Mouse (Mus musculus): ENCODE results near the gene Hsp90ab1.

Hsp90ab1 gene

GRCm38 (mm10) chr17:45542705-45543104 is 30.4 kb downstream of the Hsp90ab1 start:
- no peak for DNase-seq (ENCODE audit: low spot score)

- DNase-seq (ENCODE audit: low spot score) = no peak
Observed at GRCm38 (mm10) chr17:45542129-45542528, 30.9 kb downstream of the Hsp90ab1 start.

GRCm38 (mm10) chr17:45539664-45540063 is 33.4 kb downstream of the Hsp90ab1 start:
- no peak for DNase-seq (ENCODE audit: low spot score)

GRCm38 (mm10) chr17:45538394-45538793 is 34.7 kb downstream of the Hsp90ab1 start:
- no peak for DNase-seq (ENCODE audit: low spot score)

GRCm38 (mm10) chr17:45536264-45536663 is 36.8 kb downstream of the Hsp90ab1 start:
- no peak for DNase-seq (ENCODE audit: low spot score)

GRCm38 (mm10) chr17:45532896-45533295 is 40.2 kb downstream of the Hsp90ab1 start:
- DNase-seq (ENCODE audit: low spot score) = no peak

GRCm38 (mm10) chr17:45530346-45530782 is 42.7 kb downstream of the Hsp90ab1 start:
- peak; percentile 64 for DNase-seq (ENCODE audit: low spot score)

- no peak for DNase-seq (ENCODE audit: low spot score)
Observed at GRCm38 (mm10) chr17:45526571-45526970, 46.5 kb downstream of the Hsp90ab1 start.

GRCm38 (mm10) chr17:45524961-45525360 is 48.1 kb downstream of the Hsp90ab1 start:
- no peak for DNase-seq (ENCODE audit: low spot score)

GRCm38 (mm10) chr17:45523263-45523662 is 49.8 kb downstream of the Hsp90ab1 start, which contains the start of gene Tcte1:
Tcte1 (plus strand) TSS chr17:45523434.
- no peak for DNase-seq (ENCODE audit: low spot score)

- no peak for DNase-seq (ENCODE audit: low spot score)
Observed at GRCm38 (mm10) chr17:45520136-45520535, 52.9 kb downstream of the Hsp90ab1 start.

- DNase-seq (ENCODE audit: low spot score) = no peak
Observed at GRCm38 (mm10) chr17:45518766-45519475, 54.1 kb downstream of the Hsp90ab1 start.
